Mouse (Mus musculus): ENCODE results near the gene Gabrb2. TPM values are rescaled to one million over a fixed set of nuclear protein-coding genes. Genes with fewer than 3 reads are reported as not detected.

The Gabrb2 gene
- total and polyA plus RNA-seq, 3 experiments = not detected

GRCm38 (mm10) chr11:42621109-42621508, 201.6 kb downstream of the Gabrb2 start:
- in situ Hi-C loops (cut with MboI; ENCODE audit: low pct_ligation_motif_present, low pct_unique_long_range_greater_than_20kb, low sequenced_read_pairs) = no loop called here
- dilution Hi-C loops (cut with MboI; ENCODE audit: extremely low pct_ligation_motif_present, extremely low pct_unique_long_range_greater_than_20kb, low sequenced_read_pairs) = no loop called here
- no peaks in the 10 kb centered on the region for H3K27me3 ChIP-seq (replicated peaks)
- TF ChIP-seq PAX5 (IDR thresholded peaks at IDR 0.05; ENCODE audit: low read length) = no peak
- TF ChIP-seq JUN (IDR thresholded peaks at IDR 0.05; ENCODE audit: insufficient read depth, low read depth, low read length) = no peak
- no peak for TF ChIP-seq USF2 (conservative IDR thresholded peaks at IDR 0.05; ENCODE audit: low read depth, low read length)
- TF ChIP-seq MAZ (IDR thresholded peaks at IDR 0.05; ENCODE audit: low read depth, low read length) = no peak
- TF ChIP-seq TCF12 (IDR thresholded peaks at IDR 0.05; ENCODE audit: low read depth, low read length) = no peak
- no peak for DNase-seq (ENCODE audit: extremely low read depth)
- no peak overlapping the region for H3K4me3 ChIP-seq (replicated peaks in 1 of 3; ENCODE audit: low read depth in 2 of 3, low read length in 2 of 3, poor library complexity in 1 of 3)
- no peaks in the 10 kb centered on the region for H3K36me3 ChIP-seq (replicated peaks in 1 of 2; ENCODE audit: control insufficient read depth in 1 of 2, insufficient read depth in 1 of 2, low read length in 1 of 2)
- H3K4me2 ChIP-seq (ENCODE audit: insufficient read depth, low read depth, poor library complexity, severe bottlenecking) = peak overlapping the region; percentile 44
- H3K9me3 ChIP-seq (replicated peaks; ENCODE audit: low read length) = no peaks in the 10 kb centered on the region
- H3K79me2 ChIP-seq (replicated peaks; ENCODE audit: control insufficient read depth, extremely low read depth, insufficient read depth, poor library complexity, severe bottlenecking) = no peaks in the 10 kb centered on the region
- no peak overlapping the region for H3K27ac ChIP-seq (ENCODE audit: insufficient read depth, low read depth)
- peaks cover 0 to 26% of the 10 kb centered on the region in 2 experiments; a peak in 2 of 4 replicates for H3K4me1 ChIP-seq (ENCODE audit: control insufficient read depth in 1 of 2, insufficient read depth in 2 of 2)
- H3K9ac ChIP-seq (ENCODE audit: insufficient read depth, low read depth) = no peak overlapping the region

- Histone ChIP-seq H3K9ac (ENCODE audit: insufficient read depth, low read depth) (no peak overlapping the region), H3K4me1 (ENCODE audit: control insufficient read depth in 1 of 2, insufficient read depth in 2 of 2) (no peaks in the 10 kb centered on the region), H3K27ac (ENCODE audit: insufficient read depth, low read depth) (no peak overlapping the region), H3K36me3 (replicated peaks in 1 of 2; ENCODE audit: control insufficient read depth in 1 of 2, insufficient read depth in 1 of 2, low read length in 1 of 2) (no peaks in the 10 kb centered on the region), H3K27me3 (replicated peaks) (no peaks in the 10 kb centered on the region), H3K79me2 (replicated peaks; ENCODE audit: control insufficient read depth, extremely low read depth, insufficient read depth, poor library complexity, severe bottlenecking) (no peaks in the 10 kb centered on the region), H3K4me2 (ENCODE audit: insufficient read depth, low read depth, poor library complexity, severe bottlenecking) (no peak overlapping the region), H3K4me3 (replicated peaks in 1 of 3; ENCODE audit: low read depth in 2 of 3, low read length in 2 of 3, poor library complexity in 1 of 3) (no peak overlapping the region), H3K9me3 (replicated peaks; ENCODE audit: low read length) (no peaks in the 10 kb centered on the region)
- dilution Hi-C loops (cut with MboI; ENCODE audit: extremely low pct_ligation_motif_present, extremely low pct_unique_long_range_greater_than_20kb, low sequenced_read_pairs) (no loop called here), in situ Hi-C loops (cut with MboI; ENCODE audit: low pct_ligation_motif_present, low pct_unique_long_range_greater_than_20kb, low sequenced_read_pairs) (no loop called here)
- TF ChIP-seq MXI1 (IDR thresholded peaks at IDR 0.05; ENCODE audit: low read depth, low read length) (no peak), POLR2A (IDR thresholded peaks at IDR 0.05; ENCODE audit: low read depth, low read length) (no peak), TBP (conservative IDR thresholded peaks at IDR 0.05; ENCODE audit: low read depth, low read length) (no peak), RAD21 (IDR thresholded peaks at IDR 0.05; ENCODE audit: low read depth, low read length) (no peak), EP300 (IDR thresholded peaks at IDR 0.05; ENCODE audit: low read length) (no peak), NELFE (IDR thresholded peaks at IDR 0.05; ENCODE audit: low read depth, low read length) (no peak), UBTF (IDR thresholded peaks at IDR 0.05; ENCODE audit: low read depth, low read length) (no peak), USF1 (IDR thresholded peaks at IDR 0.05; ENCODE audit: low read depth, low read length) (no peak), ZMIZ1 (IDR thresholded peaks at IDR 0.05; ENCODE audit: low read depth, low read length) (no peak), POLR2AphosphoS2 (IDR thresholded peaks at IDR 0.05; ENCODE audit: low read depth, low read length) (no peak), ELF1 (IDR thresholded peaks at IDR 0.05; ENCODE audit: low read depth, low read length) (no peak), KAT2A (IDR thresholded peaks at IDR 0.05; ENCODE audit: insufficient replicate concordance, low read length) (no peak)
- DNase-seq (ENCODE audit: extremely low read depth) = no peak
These were observed 230.6 kb downstream of the Gabrb2 start for GRCm38 (mm10) chr11:42650111-42650510.
